In the genomic region with DNA sequence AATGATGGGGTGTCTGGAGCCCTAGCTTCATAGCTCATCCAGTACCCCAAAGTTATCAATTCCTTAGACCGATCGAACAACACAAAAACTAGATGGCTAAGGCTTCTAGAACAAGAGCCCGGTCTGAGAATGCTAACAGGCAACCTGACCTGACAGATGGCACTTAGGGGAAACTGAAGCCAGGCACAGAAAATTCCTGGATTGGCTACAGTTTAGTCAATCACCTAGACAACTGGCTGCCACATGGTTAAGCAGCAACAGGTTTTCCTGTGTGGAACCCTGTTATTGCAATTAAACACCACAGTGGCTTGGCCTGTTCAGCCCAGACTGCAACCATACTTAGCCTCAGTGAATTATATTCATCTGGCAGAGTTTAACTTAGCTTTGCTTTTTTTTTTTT, we compare ENCODE assay signal across 20 mouse cellular contexts. TPM values are rescaled to one million over a fixed set of nuclear protein-coding genes. Genes with fewer than 3 reads are reported as not detected.
DNase-seq lines count a peak whose midpoint lies in the region; ATAC-seq lines count a peak whose summit lies in the region.
"Had no signal": no experiment of that assay in that cellular context is flagged by ENCODE, and none has a peak within 500 bp of the region (broad histone marks: within the 10 kb centered on the region; RNA-seq: fewer than 3 reads in every experiment).

No protein-coding gene starts in this region.

- peak overlapping the region; percentile 75; the same call in 1 of the 2 replicates for H3K27ac ChIP-seq in heart, embryonic 13.5 days (replicated peaks)
- H3K27ac ChIP-seq in heart, embryonic 11.5 days (ENCODE audit: low read depth, low read length): no peak overlapping the region
- H3K27ac ChIP-seq in forebrain, embryonic 12.5 days: no peak overlapping the region
- H3K27ac ChIP-seq: embryonic facial prominence, embryonic 12.5 days; hindbrain, embryonic 13.5 days; hindbrain, postnatal 0 days had no signal

- H3K4me3 ChIP-seq in heart, embryonic 13.5 days: no peak overlapping the region
- no peak overlapping the region for H3K4me3 ChIP-seq in heart, embryonic 11.5 days (ENCODE audit: low read depth, low read length)
- H3K4me3 ChIP-seq in forebrain, embryonic 12.5 days (replicated peaks): no peak overlapping the region
- H3K4me3 ChIP-seq: embryonic facial prominence, embryonic 12.5 days; heart, embryonic 15.5 days; hindbrain, embryonic 13.5 days had no signal

- H3K9ac ChIP-seq in heart, embryonic 13.5 days: no peak overlapping the region
- no peak overlapping the region for H3K9ac ChIP-seq in heart, embryonic 11.5 days (ENCODE audit: low read depth, low read length)
- no peak overlapping the region for H3K9ac ChIP-seq in forebrain, embryonic 12.5 days
- H3K9ac ChIP-seq: embryonic facial prominence, embryonic 12.5 days; heart, embryonic 15.5 days; hindbrain, embryonic 13.5 days had no signal

- DNase-seq in cerebellum, adult 8-10 months: peak; percentile 30
- no peak for DNase-seq in cerebellum, adult 11-12 months
- peak; percentile 43 to 56 for DNase-seq in cerebellum, postnatal 14 days
- DNase-seq in left cerebral cortex, adult 18-20 months (ENCODE audit: low spot score in 2 of 2): no peak
- DNase-seq: adrenal gland, postnatal 14 days; embryo, embryonic 11 days; gastrocnemius, postnatal 25 days; heart, adult 11 months; heart, postnatal 14 days; kidney, adult 11 months had no signal

- H3K4me1 ChIP-seq in heart, embryonic 13.5 days: peaks cover 36% of the 10 kb centered on the region
- peaks cover 9% of the 10 kb centered on the region for H3K4me1 ChIP-seq in heart, embryonic 11.5 days (ENCODE audit: control insufficient read depth, insufficient read depth, low read length)
- no peaks in the 10 kb centered on the region for H3K4me1 ChIP-seq in forebrain, embryonic 12.5 days
- H3K4me1 ChIP-seq: embryonic facial prominence, embryonic 12.5 days; hindbrain, embryonic 13.5 days had no signal

- H3K9me3 ChIP-seq in heart, embryonic 13.5 days: no peaks in the 10 kb centered on the region
- H3K9me3 ChIP-seq in heart, embryonic 11.5 days (replicated peaks; ENCODE audit: control insufficient read depth, low read length): no peaks in the 10 kb centered on the region
- no peaks in the 10 kb centered on the region for H3K9me3 ChIP-seq in forebrain, embryonic 12.5 days
- H3K9me3 ChIP-seq: embryonic facial prominence, embryonic 12.5 days; heart, embryonic 15.5 days; hindbrain, embryonic 13.5 days had no signal

- WGBS in heart, embryonic 13.5 days: 83% methylated on average over 3 of the region's 3 CpGs
- WGBS in heart, embryonic 11.5 days (ENCODE audit: insufficient replicate concordance): 91% methylated on average over 3 of the region's 3 CpGs
- WGBS in forebrain, embryonic 12.5 days: 98% methylated on average over 3 of the region's 3 CpGs

- no peak overlapping the region for H3K4me2 ChIP-seq in heart, embryonic 13.5 days
- no peak overlapping the region for H3K4me2 ChIP-seq in heart, embryonic 11.5 days
- H3K4me2 ChIP-seq in forebrain, embryonic 12.5 days: no peak overlapping the region
- H3K4me2 ChIP-seq: embryonic facial prominence, embryonic 12.5 days; heart, embryonic 15.5 days; hindbrain, embryonic 13.5 days had no signal

- no peaks in the 10 kb centered on the region for H3K27me3 ChIP-seq in heart, embryonic 13.5 days (replicated peaks)
- H3K27me3 ChIP-seq in heart, embryonic 11.5 days (ENCODE audit: control insufficient read depth, insufficient read depth, low read length): no peaks in the 10 kb centered on the region
- no peaks in the 10 kb centered on the region for H3K27me3 ChIP-seq in forebrain, embryonic 12.5 days
- H3K27me3 ChIP-seq: embryonic facial prominence, embryonic 12.5 days; heart, embryonic 15.5 days; hindbrain, embryonic 13.5 days; Patski had no signal

- no peak for ATAC-seq in heart, embryonic 13.5 days (ENCODE audit: extremely low read depth, insufficient number of reproducible peaks, low FRiP score, low TSS enrichment)
- no peak for ATAC-seq in heart, embryonic 11.5 days (replicated peaks; ENCODE audit: insufficient number of reproducible peaks, low FRiP score, low TSS enrichment)
- ATAC-seq in forebrain, embryonic 12.5 days (ENCODE audit: low FRiP score): no peak
- ATAC-seq: activated CD4-positive, CD25-positive, alpha-beta regulatory T cell, adult 4 months; forebrain, embryonic 16.5 days; hindbrain, postnatal 0 days; Patski had no signal

- H3K36me3 ChIP-seq in heart, embryonic 13.5 days: no peaks in the 10 kb centered on the region
- H3K36me3 ChIP-seq in heart, embryonic 11.5 days (ENCODE audit: control insufficient read depth, insufficient read depth, low read length): no peaks in the 10 kb centered on the region
- no peaks in the 10 kb centered on the region for H3K36me3 ChIP-seq in forebrain, embryonic 12.5 days (replicated peaks)
- H3K36me3 ChIP-seq: embryonic facial prominence, embryonic 12.5 days; heart, embryonic 15.5 days; hindbrain, embryonic 13.5 days had no signal

RNA-seq across cellular contexts. Expression of a gene that starts 13.8 kb away (rescaled TPM):
- polyA plus RNA-seq in heart, embryonic 13.5 days (2015; fragmentation: Nextera tagmentation; extraction: Ambion mirVana): 11.5 and 11.7 TPM in 2 replicates
- 11.4 and 12.2 TPM in 2 replicates for polyA plus RNA-seq in heart, embryonic 11.5 days (2014; fragmentation: Nextera tagmentation; extraction: Ambion mirVana)
- total RNA-seq in left cerebral cortex, adult 18-20 months (2021): 10 to 100 TPM; 19.3 to 20.5 TPM
- 7.2 TPM in 2 replicates for polyA plus RNA-seq in forebrain, embryonic 12.5 days (2016; fragmentation: Nextera tagmentation; extraction: Ambion mirVana)

Comparison
In these comparisons a context has a peak if more than half of its experiments do, and no peak if none do; other contexts are left out.
1. DNase-seq: peak in cerebellum, adult 8-10 months (single experiment) and cerebellum, postnatal 14 days (2 of 2); none in cerebellum, adult 11-12 months (single experiment) and left cerebral cortex, adult 18-20 months (0 of 2).